ENCODE assay signal across 15 mouse cellular contexts in genomic region chr10:127425794-127426193, GRCm38 (mm10). TPM values are rescaled to one million over a fixed set of nuclear protein-coding genes. Genes with fewer than 3 reads are reported as not detected.
DNase-seq lines count a peak whose midpoint lies in the region; ATAC-seq lines count a peak whose summit lies in the region.
"Had no signal": no experiment of that assay in that cellular context is flagged by ENCODE, and none has a peak within 500 bp of the region (broad histone marks: within the 10 kb centered on the region; RNA-seq: fewer than 3 reads in every experiment).

No protein-coding gene starts in this region.

- peaks cover 5% of the 10 kb centered on the region; the same call in 1 of the 2 replicates for H3K36me3 ChIP-seq in heart, embryonic 12.5 days
- no peaks in the 10 kb centered on the region for H3K36me3 ChIP-seq in intestine, embryonic 16.5 days (ENCODE audit: control insufficient read depth, insufficient read depth, low read length)

- no peak overlapping the region for H3K27ac ChIP-seq in heart, embryonic 12.5 days (ENCODE audit: poor library complexity, severe bottlenecking)
- no peak overlapping the region for H3K27ac ChIP-seq in intestine, embryonic 16.5 days (ENCODE audit: low read length)

- ATAC-seq in heart, embryonic 12.5 days (ENCODE audit: insufficient number of reproducible peaks, low FRiP score) = no peak
- peak; percentile 73 for ATAC-seq in intestine, embryonic 16.5 days
- ATAC-seq in monocyte, adult 5-6 weeks (replicated peaks; ENCODE audit: insufficient number of reproducible peaks, low FRiP score, low TSS enrichment, poor library complexity, severe bottlenecking) = 0 out of 2 replicates have a peak, but pooled peaks have one; percentile 27
- ATAC-seq in granulocyte monocyte progenitor cell, adult 5-6 weeks (replicated peaks; ENCODE audit: poor library complexity, severe bottlenecking) = no peak

- peak; percentile 26 to 29 for DNase-seq in heart, postnatal 10 days
- peak; percentile 38 for DNase-seq in large intestine, adult 2 months (ENCODE audit: low read depth, low spot score)
- DNase-seq in urinary bladder, adult 18-20 months (ENCODE audit: low spot score in 2 of 2) = no peak
- DNase-seq: layer of hippocampus, postnatal 36 days; lung, postnatal 10 days; right cerebral cortex, postnatal 25 days; thymus, postnatal 25 days had no signal

- intact Hi-C loops in heart, postnatal 10 days (cut with DNase I) = no loop called here

- no peaks in the 10 kb centered on the region for H3K9me3 ChIP-seq in heart, embryonic 12.5 days (replicated peaks)
- H3K9me3 ChIP-seq in intestine, embryonic 16.5 days (ENCODE audit: control insufficient read depth, low read length) = no peaks in the 10 kb centered on the region
- H3K9me3 ChIP-seq: limb, embryonic 12.5 days had no signal

- peaks cover 36% of the 10 kb centered on the region for H3K4me1 ChIP-seq in heart, embryonic 12.5 days (replicated peaks)
- peaks cover 21% of the 10 kb centered on the region for H3K4me1 ChIP-seq in intestine, embryonic 16.5 days (ENCODE audit: control insufficient read depth, insufficient read depth, low read length)

- WGBS in heart, embryonic 12.5 days = 76% methylated on average over 2 of the region's 2 CpGs
- 68% methylated on average over 2 of the region's 2 CpGs for WGBS in intestine, embryonic 16.5 days
- 58% methylated on average over 2 of the region's 2 CpGs for WGBS in large intestine, adult 2 months

- H3K9ac ChIP-seq in heart, embryonic 12.5 days = no peak overlapping the region
- H3K9ac ChIP-seq in intestine, embryonic 16.5 days (ENCODE audit: low read depth, low read length) = no peak overlapping the region
- H3K9ac ChIP-seq: limb, embryonic 12.5 days had no signal

- H3K27me3 ChIP-seq in heart, embryonic 12.5 days (replicated peaks) = no peaks in the 10 kb centered on the region
- no peaks in the 10 kb centered on the region for H3K27me3 ChIP-seq in intestine, embryonic 16.5 days (replicated peaks; ENCODE audit: control insufficient read depth, insufficient read depth, low read length)
- H3K27me3 ChIP-seq: limb, embryonic 12.5 days had no signal

- H3K4me3 ChIP-seq in heart, embryonic 12.5 days = no peak overlapping the region
- no peak overlapping the region for H3K4me3 ChIP-seq in intestine, embryonic 16.5 days (ENCODE audit: low read length)
- H3K4me3 ChIP-seq: limb, embryonic 12.5 days had no signal

- no peak overlapping the region for H3K4me2 ChIP-seq in heart, embryonic 12.5 days
- no peak overlapping the region for H3K4me2 ChIP-seq in intestine, embryonic 16.5 days (ENCODE audit: low read depth, low read length)
- H3K4me2 ChIP-seq: limb, embryonic 12.5 days; midbrain, embryonic 11.5 days had no signal

RNA-seq across cellular contexts. Expression of gene R3hdm2, which starts 45.7 kb away (rescaled TPM):
- 100 to 1,000 TPM; 112 to 120 TPM for total RNA-seq in heart, postnatal 10 days (2021)
- polyA plus RNA-seq in heart, embryonic 12.5 days (2016; fragmentation: Nextera tagmentation; extraction: Ambion mirVana) = 35.8 and 36.6 TPM in 2 replicates
- polyA plus RNA-seq in intestine, embryonic 16.5 days (2015; fragmentation: Nextera tagmentation; extraction: Ambion mirVana) = 17.7 and 18.3 TPM in 2 replicates
- 47.2 and 49.4 TPM in 2 replicates for polyA plus RNA-seq in large intestine, adult 2 months (2012; rRNA removed)
- total RNA-seq in monocyte, adult 5-6 weeks (2017) = 32.1 to 81.2 TPM (median 33.7 TPM) in 3 replicates
- total RNA-seq in granulocyte monocyte progenitor cell, adult 5-6 weeks (2014; fragmentation: Nextera tagmentation) = 50.6 and 56.7 TPM in 2 replicates
- 25.1 and 44.5 TPM in 2 replicates for total RNA-seq in granulocyte monocyte progenitor cell, adult 5-6 weeks (2017)

RNA-seq across cellular contexts. Expression of gene Inhbc, which starts 55.6 kb away (rescaled TPM):
- total RNA-seq in heart, postnatal 10 days (2021) = not detected
- polyA plus RNA-seq in heart, embryonic 12.5 days (2016; fragmentation: Nextera tagmentation; extraction: Ambion mirVana) = not detected in 2 replicates
- not detected in 2 replicates for polyA plus RNA-seq in intestine, embryonic 16.5 days (2015; fragmentation: Nextera tagmentation; extraction: Ambion mirVana)
- polyA plus RNA-seq in large intestine, adult 2 months (2012; rRNA removed) = not detected in 2 replicates
- total RNA-seq in monocyte, adult 5-6 weeks (2017) = not detected in 3 replicates
- total RNA-seq in granulocyte monocyte progenitor cell, adult 5-6 weeks (2014; fragmentation: Nextera tagmentation) = not detected in 2 replicates
- total RNA-seq in granulocyte monocyte progenitor cell, adult 5-6 weeks (2017) = not detected in 2 replicates
- total RNA-seq: layer of hippocampus, postnatal 36 days had no signal
- polyA plus RNA-seq: cortical plate, adult 2 months; hindbrain, embryonic 11.5 days; limb, embryonic 12.5 days; midbrain, embryonic 11.5 days had no signal

Comparison
In these comparisons a context has a peak if more than half of its experiments do, and no peak if none do; other contexts are left out.
1. DNase-seq: peak in heart, postnatal 10 days (2 of 2) and large intestine, adult 2 months (single experiment); none in urinary bladder, adult 18-20 months (0 of 2).
2. ATAC-seq: peak in intestine, embryonic 16.5 days (single experiment) and monocyte, adult 5-6 weeks (single experiment); none in heart, embryonic 12.5 days (single experiment) and granulocyte monocyte progenitor cell, adult 5-6 weeks (single experiment).